In genomic region chr17:29668051-29668986, GRCm38 (mm10) we compare ENCODE assay signal across 9 mouse cellular contexts. TPM values are rescaled to one million over a fixed set of nuclear protein-coding genes. Genes with fewer than 3 reads are reported as not detected.
DNase-seq lines count a peak whose midpoint lies in the region; ATAC-seq and TF ChIP-seq lines count a peak whose summit lies in the region.
"Had no signal": no experiment of that assay in that cellular context is flagged by ENCODE, and none has a peak within 500 bp of the region (broad histone marks: within the 10 kb centered on the region; RNA-seq: fewer than 3 reads in every experiment).

No protein-coding gene starts in this region.

- H3K4me1 ChIP-seq in liver, embryonic 13.5 days (replicated peaks), result peaks cover 49% of the 10 kb centered on the region
- H3K4me1 ChIP-seq in liver, postnatal 0 days (ENCODE audit: insufficient read depth), result peaks cover 16% of the 10 kb centered on the region
- H3K4me1 ChIP-seq in kidney, embryonic 15.5 days, result no peaks in the 10 kb centered on the region

- WGBS in liver, embryonic 13.5 days (ENCODE audit: insufficient replicate concordance), result 88% methylated on average over 10 of the region's 10 CpGs
- WGBS in liver, postnatal 0 days (ENCODE audit: insufficient replicate concordance), result 90% methylated on average over 10 of the region's 10 CpGs
- 81% methylated on average over 10 of the region's 10 CpGs for WGBS in kidney, embryonic 15.5 days

- H3K9me3 ChIP-seq in liver, embryonic 13.5 days (replicated peaks), result no peaks in the 10 kb centered on the region
- H3K9me3 ChIP-seq in liver, postnatal 0 days (ENCODE audit: low read length), result no peaks in the 10 kb centered on the region
- H3K9me3 ChIP-seq in kidney, embryonic 15.5 days (replicated peaks), result no peaks in the 10 kb centered on the region

- no peak overlapping the region for H3K4me2 ChIP-seq in liver, embryonic 13.5 days
- no peak overlapping the region for H3K4me2 ChIP-seq in liver, postnatal 0 days (ENCODE audit: low read depth, low read length)
- no peak overlapping the region for H3K4me2 ChIP-seq in kidney, embryonic 15.5 days

- H3K27me3 ChIP-seq in liver, embryonic 13.5 days, result no peaks in the 10 kb centered on the region
- no peaks in the 10 kb centered on the region for H3K27me3 ChIP-seq in liver, postnatal 0 days (ENCODE audit: insufficient read depth, low read length)
- no peaks in the 10 kb centered on the region for H3K27me3 ChIP-seq in kidney, embryonic 15.5 days
- H3K27me3 ChIP-seq: Patski had no signal

- no peak for TF ChIP-seq EP300 in liver, postnatal 0 days (IDR thresholded peaks at IDR 0.05; ENCODE audit: low read depth)

- H3K36me3 ChIP-seq in liver, embryonic 13.5 days, result peaks cover 79% of the 10 kb centered on the region
- H3K36me3 ChIP-seq in liver, postnatal 0 days (replicated peaks; ENCODE audit: insufficient read depth, low read length), result peaks cover 63% of the 10 kb centered on the region
- H3K36me3 ChIP-seq in kidney, embryonic 15.5 days, result peaks cover 75% of the 10 kb centered on the region

- no peak for ATAC-seq in liver, embryonic 13.5 days (ENCODE audit: low read depth)
- no peak for ATAC-seq in liver, postnatal 0 days
- ATAC-seq in kidney, embryonic 15.5 days (replicated peaks; ENCODE audit: low FRiP score), result no peak
- ATAC-seq: Patski had no signal

- peak overlapping the region; percentile 8; the same call in 1 of the 2 replicates for H3K27ac ChIP-seq in liver, embryonic 13.5 days
- no peak overlapping the region for H3K27ac ChIP-seq in liver, postnatal 0 days (ENCODE audit: low read depth)
- no peak overlapping the region for H3K27ac ChIP-seq in kidney, embryonic 15.5 days

- no peak for TF ChIP-seq CTCF in liver, postnatal 0 days (IDR thresholded peaks at IDR 0.05; ENCODE audit: low read depth)

- intact Hi-C loops in heart, postnatal 25 days (cut with DNase I), result no loop called here

- H3K4me3 ChIP-seq in liver, embryonic 13.5 days (replicated peaks), result no peak overlapping the region
- H3K4me3 ChIP-seq in liver, postnatal 0 days (ENCODE audit: low read depth, low read length), result no peak overlapping the region
- no peak overlapping the region for H3K4me3 ChIP-seq in kidney, embryonic 15.5 days (replicated peaks)

- H3K9ac ChIP-seq in liver, embryonic 13.5 days, result no peak overlapping the region
- no peak overlapping the region for H3K9ac ChIP-seq in liver, postnatal 0 days (replicated peaks)
- no peak overlapping the region for H3K9ac ChIP-seq in kidney, embryonic 15.5 days

- no peak for DNase-seq in liver, embryonic 13.5 days
- DNase-seq in liver, postnatal 0 days, result no peak
- DNase-seq in cerebellum, adult 18-20 months, result peak; percentile 86 to 92
- peak; percentile 52 to 58 for DNase-seq in left cerebral cortex, adult 18-20 months (ENCODE audit: low spot score in 2 of 2)
- peak; percentile 35 for DNase-seq in right cerebral cortex, postnatal 14 days
- no peak for DNase-seq in Muller cell, postnatal 12 days (ENCODE audit: inconsistent ontology term)
- DNase-seq in heart, postnatal 25 days (ENCODE audit: low spot score), result no peak

RNA-seq across cellular contexts. Expression of gene Cmtr1, which starts 7.9 kb away (rescaled TPM):
- 77.2 and 91.4 TPM in 2 replicates for polyA plus RNA-seq in liver, embryonic 13.5 days (2015; fragmentation: Nextera tagmentation; extraction: Ambion mirVana)
- polyA plus RNA-seq in liver, postnatal 0 days (2015; fragmentation: Nextera tagmentation; extraction: Ambion mirVana), result 52.8 and 57.2 TPM in 2 replicates
- total RNA-seq in left cerebral cortex, adult 18-20 months (2021), result 100 to 1,000 TPM; 139 to 142 TPM
- 122 and 126 TPM in 2 replicates for polyA plus RNA-seq in kidney, embryonic 15.5 days (2015; fragmentation: Nextera tagmentation; extraction: Ambion mirVana)
- total RNA-seq in heart, postnatal 25 days (2021), result 10 to 100 TPM; 51.5 to 59.5 TPM

RNA-seq across cellular contexts. Expression of gene Ccdc167, which starts 48.5 kb away (rescaled TPM):
- 7.4 and 7.7 TPM in 2 replicates for polyA plus RNA-seq in liver, embryonic 13.5 days (2015; fragmentation: Nextera tagmentation; extraction: Ambion mirVana)
- polyA plus RNA-seq in liver, postnatal 0 days (2015; fragmentation: Nextera tagmentation; extraction: Ambion mirVana), result 4.2 and 4.6 TPM in 2 replicates
- 10 to 100 TPM; 16.7 to 18.7 TPM for total RNA-seq in left cerebral cortex, adult 18-20 months (2021)
- polyA plus RNA-seq in kidney, embryonic 15.5 days (2015; fragmentation: Nextera tagmentation; extraction: Ambion mirVana), result 14.2 and 15.5 TPM in 2 replicates
- total RNA-seq in heart, postnatal 25 days (2021), result 10 to 100 TPM in 1 of 2 experiments, 1 to 10 TPM in 1; 9.6 to 12.6 TPM

RNA-seq across cellular contexts. Expression of gene Gm28043, which starts 53.6 kb away (rescaled TPM):
- polyA plus RNA-seq in liver, embryonic 13.5 days (2015; fragmentation: Nextera tagmentation; extraction: Ambion mirVana), result 0.98 and 1.3 TPM in 2 replicates
- 0.49 and 0.69 TPM in 2 replicates for polyA plus RNA-seq in liver, postnatal 0 days (2015; fragmentation: Nextera tagmentation; extraction: Ambion mirVana)
- total RNA-seq in left cerebral cortex, adult 18-20 months (2021), result 1 to 10 TPM; 3.2 to 3.7 TPM
- polyA plus RNA-seq in kidney, embryonic 15.5 days (2015; fragmentation: Nextera tagmentation; extraction: Ambion mirVana), result 2.8 TPM in 2 replicates
- 1 to 10 TPM in 1 of 2 experiments, under 1 TPM in 1; 0.68 to 1.2 TPM for total RNA-seq in heart, postnatal 25 days (2021)

RNA-seq across cellular contexts. Expression of gene Rnf8, which starts 53.7 kb away (rescaled TPM):
- polyA plus RNA-seq in liver, embryonic 13.5 days (2015; fragmentation: Nextera tagmentation; extraction: Ambion mirVana), result 43.6 and 46.0 TPM in 2 replicates
- 20.9 and 22.3 TPM in 2 replicates for polyA plus RNA-seq in liver, postnatal 0 days (2015; fragmentation: Nextera tagmentation; extraction: Ambion mirVana)
- total RNA-seq in left cerebral cortex, adult 18-20 months (2021), result 10 to 100 TPM; 53.8 to 66.2 TPM
- polyA plus RNA-seq in kidney, embryonic 15.5 days (2015; fragmentation: Nextera tagmentation; extraction: Ambion mirVana), result 73.7 and 76.0 TPM in 2 replicates
- total RNA-seq in heart, postnatal 25 days (2021), result 10 to 100 TPM; 20.0 to 21.2 TPM

Comparison
In these comparisons a context has a peak if more than half of its experiments do, and no peak if none do; other contexts are left out.
1. DNase-seq: peak in cerebellum, adult 18-20 months (2 of 2), left cerebral cortex, adult 18-20 months (2 of 2) and right cerebral cortex, postnatal 14 days (single experiment); none in liver, embryonic 13.5 days (single experiment), liver, postnatal 0 days (single experiment), Muller cell, postnatal 12 days (single experiment) and heart, postnatal 25 days (single experiment).